Mouse (Mus musculus): Measurements from ENCODE around the gene Pde4d. TPM values are rescaled to one million over a fixed set of nuclear protein-coding genes. Genes with fewer than 3 reads are reported as not detected.

Gene Pde4d
- polyA plus RNA-seq, 2 experiments: 11.7 to 17.3 TPM

- H3K4me3 ChIP-seq (replicated peaks; ENCODE audit: low read length): no peak overlapping the region
- 86% methylated on average over 3 of the region's 3 CpGs for WGBS
- no peak overlapping the region for H3K4me2 ChIP-seq (replicated peaks; ENCODE audit: low read depth, low read length, severe bottlenecking)
- H3K27me3 ChIP-seq (ENCODE audit: control insufficient read depth, insufficient read depth, low read length): no peaks in the 10 kb centered on the region
- H3K27ac ChIP-seq (replicated peaks; ENCODE audit: low read depth, low read length): no peak overlapping the region
- H3K9me3 ChIP-seq (ENCODE audit: control insufficient read depth, low read length): no peaks in the 10 kb centered on the region
- H3K36me3 ChIP-seq (ENCODE audit: control insufficient read depth, insufficient read depth, low read length): no peaks in the 10 kb centered on the region
- DNase-seq (ENCODE audit: low spot score) (no peak), ATAC-seq (ENCODE audit: low FRiP score, low read depth) (no peak)
- no peaks in the 10 kb centered on the region for H3K4me1 ChIP-seq (ENCODE audit: control insufficient read depth, insufficient read depth, low read length)
- no peak overlapping the region for H3K9ac ChIP-seq (ENCODE audit: low read depth, low read length, severe bottlenecking)
- TF ChIP-seq POLR2A (IDR thresholded peaks at IDR 0.05; ENCODE audit: borderline replicate concordance, extremely low read depth, insufficient read depth, insufficient read length): no peak
These were observed 957.6 kb downstream of the Pde4d start for GRCm38 (mm10) chr13:109407371-109407770.

DNA sequence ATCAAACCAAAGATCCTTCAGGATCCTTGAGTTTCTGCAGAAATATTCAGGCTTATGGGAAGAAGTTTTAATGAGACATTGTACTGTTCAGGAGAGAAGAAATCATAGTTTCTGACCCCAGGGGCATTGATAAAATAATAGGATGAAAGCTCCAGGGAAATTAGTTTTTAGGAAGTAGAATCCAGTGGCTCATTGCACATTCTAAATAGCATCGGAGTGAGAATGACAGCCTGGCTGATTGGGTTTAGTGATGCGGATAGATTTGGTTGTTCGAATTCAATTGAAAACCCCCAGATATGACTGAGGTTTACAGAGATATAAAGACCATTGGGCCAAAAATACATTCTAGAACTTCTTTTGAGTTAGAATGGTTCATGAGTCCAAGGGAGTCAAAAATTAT lies 970.7 kb downstream of the Pde4d start:
- DNase-seq (ENCODE audit: low spot score): no peak

GRCm38 (mm10) chr13:109424906-109425305 lies 975.2 kb downstream of the Pde4d start:
- Histone ChIP-seq H3K9ac (ENCODE audit: low read depth, low read length, severe bottlenecking) (no peak overlapping the region), H3K9me3 (ENCODE audit: control insufficient read depth, low read length) (0 out of 2 replicates have a peak, but pooled peaks cover 2% of the 10 kb centered on the region), H3K27ac (replicated peaks; ENCODE audit: low read depth, low read length) (no peak overlapping the region), H3K4me2 (replicated peaks; ENCODE audit: low read depth, low read length, severe bottlenecking) (no peak overlapping the region), H3K4me3 (replicated peaks; ENCODE audit: low read length) (no peak overlapping the region), H3K27me3 (ENCODE audit: control insufficient read depth, insufficient read depth, low read length) (no peaks in the 10 kb centered on the region), H3K4me1 (ENCODE audit: control insufficient read depth, insufficient read depth, low read length) (peaks cover 3% of the 10 kb centered on the region; the same call in 1 of the 2 replicates), H3K36me3 (ENCODE audit: control insufficient read depth, insufficient read depth, low read length) (no peaks in the 10 kb centered on the region)
- DNase-seq (ENCODE audit: low spot score) (no peak), ATAC-seq (ENCODE audit: low FRiP score, low read depth) (no peak)
- no peak for TF ChIP-seq POLR2A (IDR thresholded peaks at IDR 0.05; ENCODE audit: borderline replicate concordance, extremely low read depth, insufficient read depth, insufficient read length)
- WGBS: 63% methylated on average over 2 of the region's 2 CpGs

More for the DNA sequence above, 970.7 kb downstream of the Pde4d start:
- H3K9me3 ChIP-seq (ENCODE audit: control insufficient read depth, low read length): 0 out of 2 replicates have a peak, but pooled peaks cover 2% of the 10 kb centered on the region
- ATAC-seq (ENCODE audit: low FRiP score, low read depth): no peak
- no peak overlapping the region for H3K4me2 ChIP-seq (replicated peaks; ENCODE audit: low read depth, low read length, severe bottlenecking)
- no peaks in the 10 kb centered on the region for H3K27me3 ChIP-seq (ENCODE audit: control insufficient read depth, insufficient read depth, low read length)
- 0 out of 2 replicates have a peak, but pooled peaks cover 3% of the 10 kb centered on the region for H3K4me1 ChIP-seq (ENCODE audit: control insufficient read depth, insufficient read depth, low read length)
- 99% methylated on average over 3 of the region's 3 CpGs for WGBS
- no peak for TF ChIP-seq POLR2A (IDR thresholded peaks at IDR 0.05; ENCODE audit: borderline replicate concordance, extremely low read depth, insufficient read depth, insufficient read length)
- no peak overlapping the region for H3K9ac ChIP-seq (ENCODE audit: low read depth, low read length, severe bottlenecking)
- H3K4me3 ChIP-seq (replicated peaks; ENCODE audit: low read length): no peak overlapping the region
- no peak overlapping the region for H3K27ac ChIP-seq (replicated peaks; ENCODE audit: low read depth, low read length)
- H3K36me3 ChIP-seq (ENCODE audit: control insufficient read depth, insufficient read depth, low read length): no peaks in the 10 kb centered on the region

DNA sequence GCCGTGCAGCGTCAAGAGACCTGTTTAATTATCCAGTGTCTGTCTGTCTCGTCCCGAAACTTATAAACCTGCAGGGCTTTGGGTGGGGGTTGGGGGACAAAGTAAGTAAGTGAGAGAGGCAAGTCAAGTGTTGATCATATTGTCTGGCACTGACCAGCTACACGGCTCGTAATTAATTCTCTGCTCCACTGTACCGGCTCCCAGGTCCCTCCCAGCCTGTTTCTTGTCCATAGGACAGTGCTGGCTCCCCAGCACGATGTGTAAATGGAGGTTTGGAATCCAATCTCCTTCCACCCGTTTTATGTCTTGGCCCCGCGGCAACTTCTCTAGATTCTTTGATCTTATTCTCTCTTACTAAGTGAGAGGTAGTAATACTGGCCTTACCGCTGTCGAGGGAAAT lies 975.8 kb downstream of the Pde4d start:
- DNase-seq (ENCODE audit: low spot score) (no peak), ATAC-seq (ENCODE audit: low FRiP score, low read depth) (no peak)
- no peak for TF ChIP-seq POLR2A (IDR thresholded peaks at IDR 0.05; ENCODE audit: borderline replicate concordance, extremely low read depth, insufficient read depth, insufficient read length)
- Histone ChIP-seq H3K4me3 (replicated peaks; ENCODE audit: low read length) (no peak overlapping the region), H3K36me3 (ENCODE audit: control insufficient read depth, insufficient read depth, low read length) (no peaks in the 10 kb centered on the region), H3K4me2 (replicated peaks; ENCODE audit: low read depth, low read length, severe bottlenecking) (no peak overlapping the region), H3K27me3 (ENCODE audit: control insufficient read depth, insufficient read depth, low read length) (no peaks in the 10 kb centered on the region), H3K4me1 (ENCODE audit: control insufficient read depth, insufficient read depth, low read length) (peaks cover 3% of the 10 kb centered on the region; the same call in 1 of the 2 replicates), H3K9me3 (ENCODE audit: control insufficient read depth, low read length) (0 out of 2 replicates have a peak, but pooled peaks cover 2% of the 10 kb centered on the region), H3K27ac (replicated peaks; ENCODE audit: low read depth, low read length) (no peak overlapping the region), H3K9ac (ENCODE audit: low read depth, low read length, severe bottlenecking) (no peak overlapping the region)
- WGBS: 60% methylated on average over 13 of the region's 13 CpGs

GRCm38 (mm10) chr13:109426058-109426457 lies 976.3 kb downstream of the Pde4d start:
- H3K36me3 ChIP-seq (ENCODE audit: control insufficient read depth, insufficient read depth, low read length): no peaks in the 10 kb centered on the region
- no peaks in the 10 kb centered on the region for H3K27me3 ChIP-seq (ENCODE audit: control insufficient read depth, insufficient read depth, low read length)
- no peak for ATAC-seq (ENCODE audit: low FRiP score, low read depth)
- no peak for DNase-seq (ENCODE audit: low spot score)
- no peak overlapping the region for H3K27ac ChIP-seq (replicated peaks; ENCODE audit: low read depth, low read length)
- no peak overlapping the region for H3K9ac ChIP-seq (ENCODE audit: low read depth, low read length, severe bottlenecking)
- H3K4me1 ChIP-seq (ENCODE audit: control insufficient read depth, insufficient read depth, low read length): peaks cover 3% of the 10 kb centered on the region; the same call in 1 of the 2 replicates
- no peak overlapping the region for H3K4me2 ChIP-seq (replicated peaks; ENCODE audit: low read depth, low read length, severe bottlenecking)
- no peak overlapping the region for H3K4me3 ChIP-seq (replicated peaks; ENCODE audit: low read length)
- TF ChIP-seq POLR2A (IDR thresholded peaks at IDR 0.05; ENCODE audit: borderline replicate concordance, extremely low read depth, insufficient read depth, insufficient read length): no peak
- 0 out of 2 replicates have a peak, but pooled peaks cover 2% of the 10 kb centered on the region for H3K9me3 ChIP-seq (ENCODE audit: control insufficient read depth, low read length)
- WGBS: 91% methylated on average over 5 of the region's 5 CpGs

All from limb, embryonic 14.5 days (tissue).